Mouse (Mus musculus): ENCODE results near the gene Tex10.
A peak's percentile ranks its signal among the peaks of the same experiment; 100 is the strongest.

Tex10 gene

GRCm38 (mm10) chr4:48472792-48473650, at the start of gene Tex10:
TSS of gene Tex10 (minus strand) at chr4:48473459.
- DNase-seq (ENCODE audit: low read depth in 2 of 2, low spot score in 2 of 2) = peak; percentile 87 to 89

- no peak for DNase-seq (ENCODE audit: low read depth in 2 of 2, low spot score in 2 of 2)
Observed at GRCm38 (mm10) chr4:48510861-48511260, 37.6 kb upstream of the Tex10 start.

GRCm38 (mm10) chr4:48492510-48492909, 19.3 kb upstream of the Tex10 start:
- no peak for DNase-seq (ENCODE audit: low read depth in 2 of 2, low spot score in 2 of 2)

GRCm38 (mm10) chr4:48491290-48491743, 18.1 kb upstream of the Tex10 start:
- no peak for DNase-seq (ENCODE audit: low read depth in 2 of 2, low spot score in 2 of 2)

- DNase-seq (ENCODE audit: low read depth in 2 of 2, low spot score in 2 of 2) = no peak
Observed at GRCm38 (mm10) chr4:48488916-48489315, 15.7 kb upstream of the Tex10 start.

- no peak for DNase-seq (ENCODE audit: low read depth in 2 of 2, low spot score in 2 of 2)
Observed at GRCm38 (mm10) chr4:48481287-48481686, 8.0 kb upstream of the Tex10 start.

GRCm38 (mm10) chr4:48473651-48474011, 372 bp upstream of the Tex10 start:
- DNase-seq (ENCODE audit: low read depth in 2 of 2, low spot score in 2 of 2) = no peak

- DNase-seq (ENCODE audit: low read depth in 2 of 2, low spot score in 2 of 2) = no peak
Observed at GRCm38 (mm10) chr4:48472052-48472791, 1.0 kb downstream of the Tex10 start.

GRCm38 (mm10) chr4:48470977-48471376, 2.3 kb downstream of the Tex10 start:
- no peak for DNase-seq (ENCODE audit: low read depth in 2 of 2, low spot score in 2 of 2)

GRCm38 (mm10) chr4:48461060-48461459, 12.2 kb downstream of the Tex10 start:
- DNase-seq (ENCODE audit: low read depth in 2 of 2, low spot score in 2 of 2) = no peak

GRCm38 (mm10) chr4:48458436-48458835, 14.8 kb downstream of the Tex10 start:
- no peak for DNase-seq (ENCODE audit: low read depth in 2 of 2, low spot score in 2 of 2)

- DNase-seq (ENCODE audit: low read depth in 2 of 2, low spot score in 2 of 2) = no peak
Observed at GRCm38 (mm10) chr4:48454106-48454773, 19.0 kb downstream of the Tex10 start.

GRCm38 (mm10) chr4:48428054-48428453, 45.2 kb downstream of the Tex10 start:
- no peak for DNase-seq (ENCODE audit: low read depth in 2 of 2, low spot score in 2 of 2)

- DNase-seq (ENCODE audit: low read depth in 2 of 2, low spot score in 2 of 2) = no peak
Observed at GRCm38 (mm10) chr4:48427413-48427812, 45.8 kb downstream of the Tex10 start.

- no peak for DNase-seq (ENCODE audit: low read depth in 2 of 2, low spot score in 2 of 2)
Observed at GRCm38 (mm10) chr4:48423738-48424137, 49.5 kb downstream of the Tex10 start.

GRCm38 (mm10) chr4:48422633-48423032, 50.6 kb downstream of the Tex10 start:
- no peak for DNase-seq (ENCODE audit: low read depth in 2 of 2, low spot score in 2 of 2)

GRCm38 (mm10) chr4:48418831-48419468, 54.3 kb downstream of the Tex10 start:
- DNase-seq (ENCODE audit: low read depth in 2 of 2, low spot score in 2 of 2) = no peak

GRCm38 (mm10) chr4:48415838-48416335, 57.4 kb downstream of the Tex10 start:
- no peak for DNase-seq (ENCODE audit: low read depth in 2 of 2, low spot score in 2 of 2)

GRCm38 (mm10) chr4:48413473-48413872, 59.8 kb downstream of the Tex10 start:
- no peak for DNase-seq (ENCODE audit: low read depth in 2 of 2, low spot score in 2 of 2)

GRCm38 (mm10) chr4:48407350-48408039, 65.8 kb downstream of the Tex10 start:
- peak; percentile 20 to 24 for DNase-seq (ENCODE audit: low read depth in 2 of 2, low spot score in 2 of 2)
